Mouse (Mus musculus): ENCODE data around the gene Scd2.

GRCm38 (mm10) chr19:44284025-44284695 lies 9.3 kb upstream of the Scd2 start:
- TF ChIP-seq POLR2A (IDR thresholded peaks at IDR 0.05; ENCODE audit: extremely low read depth, insufficient read depth, low read length) (peak; percentile 24; the same call in 1 of the 2 replicates), CTCF (IDR thresholded peaks at IDR 0.05; ENCODE audit: extremely low read depth, insufficient read depth, low read length) (no peak)
